Mouse (Mus musculus) thymus, adult 2 months (tissue): Measurements from ENCODE around the gene Gm45234.

Experiments
- CTCF ChIP-seq: fragments of 200-500 bp; IDR thresholded peaks from 2 replicates; pipeline ENCODE4 v1.5.1; 2012; ENCODE audit warnings: mild to moderate bottlenecking, control low read depth, low read length, moderate library complexity, borderline replicate concordance; ENCODE audit not compliant: control insufficient read depth, poor library complexity, insufficient read depth; ENCODE audit errors: extremely low read depth
- POLR2A ChIP-seq: fragments of 200-500 bp; IDR thresholded peaks from 2 replicates; pipeline ENCODE4 v1.6.1; 2012; ENCODE audit warnings: mild to moderate bottlenecking, low read length, control low read depth, moderate library complexity; ENCODE audit not compliant: control insufficient read depth, poor library complexity, insufficient read depth; ENCODE audit errors: extremely low read depth

DNA sequence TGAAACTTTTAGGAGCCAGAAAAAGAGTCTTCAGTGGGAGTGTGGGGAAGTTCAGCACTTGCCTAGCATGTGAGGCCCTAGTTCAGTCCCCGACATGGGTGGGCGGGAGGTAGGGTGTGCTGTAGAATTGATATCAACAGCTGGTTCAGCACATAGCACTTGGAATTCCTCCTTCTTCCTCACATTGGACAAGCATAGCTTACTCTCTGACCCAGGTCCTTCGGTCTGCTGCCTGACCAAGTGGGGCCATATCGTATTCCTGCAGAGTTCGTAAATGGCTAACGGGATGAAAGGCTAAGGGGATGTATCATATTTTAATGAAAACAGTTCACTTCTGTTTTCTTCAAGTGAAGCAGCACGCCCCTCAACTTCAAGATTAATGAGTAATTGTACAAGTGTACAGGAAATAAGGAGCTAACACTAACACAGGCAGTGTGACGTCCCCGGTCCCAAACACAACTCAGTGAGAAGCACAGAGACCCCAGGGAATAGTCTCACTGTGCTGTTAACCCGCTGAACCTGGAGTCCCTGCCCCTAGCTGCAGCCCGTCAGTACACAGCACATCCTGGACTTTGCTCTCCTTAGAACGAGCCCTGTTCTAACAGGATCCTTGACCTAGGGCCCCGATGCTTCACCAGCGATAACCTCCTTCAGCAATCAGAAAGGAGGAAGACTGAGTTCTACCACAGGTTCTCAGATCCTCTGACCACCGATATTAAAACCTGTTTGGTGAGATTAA is 62.4 kb downstream of the Gm45234 start:
- TF ChIP-seq POLR2A: no peak
- no peak for TF ChIP-seq CTCF
